Mouse (Mus musculus): ENCODE results near the gene Ror2. TPM values are rescaled to one million over a fixed set of nuclear protein-coding genes. Genes with fewer than 3 reads are reported as not detected.

Gene Ror2
- polyA plus RNA-seq, 1 experiment from 2014 or later, result 9.8 TPM

GRCm38 (mm10) chr13:53226461-53226860 is 59.5 kb downstream of the Ror2 start:
- Histone ChIP-seq H3K4me2 (replicated peaks; ENCODE audit: low read depth) (0 out of 2 replicates have a peak overlapping the region, but pooled peaks have one; percentile 2), H3K36me3 (ENCODE audit: control insufficient read depth, insufficient read depth) (no peaks in the 10 kb centered on the region), H3K9ac (ENCODE audit: low read depth, low read length) (no peak overlapping the region), H3K4me1 (replicated peaks; ENCODE audit: control insufficient read depth, insufficient read depth, low read length) (no peaks in the 10 kb centered on the region), H3K27me3 (replicated peaks; ENCODE audit: control insufficient read depth, insufficient read depth, low read length) (no peaks in the 10 kb centered on the region), H3K9me3 (ENCODE audit: control insufficient read depth) (no peaks in the 10 kb centered on the region), H3K4me3 (ENCODE audit: low read depth, low read length) (no peak overlapping the region), H3K27ac (ENCODE audit: low read depth, low read length) (no peak overlapping the region)
- WGBS, result 31% methylated on average over 7 of the region's 7 CpGs
- no peak for TF ChIP-seq CTCF (IDR thresholded peaks at IDR 0.05; ENCODE audit: low read depth)
- 0 out of 2 replicates have a peak, but pooled peaks have one; percentile 29 for ATAC-seq

GRCm38 (mm10) chr13:53225925-53226324 is 60.0 kb downstream of the Ror2 start:
- H3K36me3 ChIP-seq (ENCODE audit: control insufficient read depth, insufficient read depth), result no peaks in the 10 kb centered on the region
- no peak overlapping the region for H3K4me3 ChIP-seq (ENCODE audit: low read depth, low read length)
- no peak overlapping the region for H3K4me2 ChIP-seq (replicated peaks; ENCODE audit: low read depth)
- no peak for TF ChIP-seq CTCF (IDR thresholded peaks at IDR 0.05; ENCODE audit: low read depth)
- H3K4me1 ChIP-seq (replicated peaks; ENCODE audit: control insufficient read depth, insufficient read depth, low read length), result no peaks in the 10 kb centered on the region; the same call in 1 of the 2 replicates
- ATAC-seq, result no peak; the same call in 1 of the 2 replicates
- no peak overlapping the region for H3K9ac ChIP-seq (ENCODE audit: low read depth, low read length)
- H3K27ac ChIP-seq (ENCODE audit: low read depth, low read length), result no peak overlapping the region
- H3K27me3 ChIP-seq (replicated peaks; ENCODE audit: control insufficient read depth, insufficient read depth, low read length), result no peaks in the 10 kb centered on the region
- no peaks in the 10 kb centered on the region for H3K9me3 ChIP-seq (ENCODE audit: control insufficient read depth)
- 93% methylated on average over 3 of the region's 3 CpGs for WGBS

GRCm38 (mm10) chr13:53221176-53221575 is 64.7 kb downstream of the Ror2 start:
- no peak overlapping the region for H3K4me3 ChIP-seq (ENCODE audit: low read depth, low read length)
- ATAC-seq, result no peak
- H3K4me2 ChIP-seq (replicated peaks; ENCODE audit: low read depth), result no peak overlapping the region
- peaks cover 2% of the 10 kb centered on the region; the same call in 1 of the 2 replicates for H3K4me1 ChIP-seq (replicated peaks; ENCODE audit: control insufficient read depth, insufficient read depth, low read length)
- H3K27ac ChIP-seq (ENCODE audit: low read depth, low read length), result no peak overlapping the region
- H3K27me3 ChIP-seq (replicated peaks; ENCODE audit: control insufficient read depth, insufficient read depth, low read length), result no peaks in the 10 kb centered on the region
- H3K36me3 ChIP-seq (ENCODE audit: control insufficient read depth, insufficient read depth), result no peaks in the 10 kb centered on the region
- no peak overlapping the region for H3K9ac ChIP-seq (ENCODE audit: low read depth, low read length)
- WGBS, result 84% methylated on average over 6 of the region's 6 CpGs
- no peak for TF ChIP-seq CTCF (IDR thresholded peaks at IDR 0.05; ENCODE audit: low read depth)
- H3K9me3 ChIP-seq (ENCODE audit: control insufficient read depth), result no peaks in the 10 kb centered on the region

GRCm38 (mm10) chr13:53219889-53220288 is 66.0 kb downstream of the Ror2 start:
- Histone ChIP-seq H3K27ac (ENCODE audit: low read depth, low read length) (no peak overlapping the region), H3K36me3 (ENCODE audit: control insufficient read depth, insufficient read depth) (no peaks in the 10 kb centered on the region), H3K9me3 (ENCODE audit: control insufficient read depth) (no peaks in the 10 kb centered on the region), H3K27me3 (replicated peaks; ENCODE audit: control insufficient read depth, insufficient read depth, low read length) (no peaks in the 10 kb centered on the region), H3K4me1 (replicated peaks; ENCODE audit: control insufficient read depth, insufficient read depth, low read length) (peaks cover 2% of the 10 kb centered on the region; the same call in 1 of the 2 replicates), H3K4me2 (replicated peaks; ENCODE audit: low read depth) (no peak overlapping the region), H3K9ac (ENCODE audit: low read depth, low read length) (no peak overlapping the region), H3K4me3 (ENCODE audit: low read depth, low read length) (no peak overlapping the region)
- no peak for ATAC-seq
- 94% methylated on average over 10 of the region's 10 CpGs for WGBS
- no peak for TF ChIP-seq CTCF (IDR thresholded peaks at IDR 0.05; ENCODE audit: low read depth)

GRCm38 (mm10) chr13:53219391-53219790 is 66.5 kb downstream of the Ror2 start:
- no peaks in the 10 kb centered on the region for H3K9me3 ChIP-seq (ENCODE audit: control insufficient read depth)

GRCm38 (mm10) chr13:53217396-53217975 is 68.4 kb downstream of the Ror2 start:
- Histone ChIP-seq H3K36me3 (ENCODE audit: control insufficient read depth, insufficient read depth) (no peaks in the 10 kb centered on the region), H3K4me3 (ENCODE audit: low read depth, low read length) (no peak overlapping the region), H3K4me2 (replicated peaks; ENCODE audit: low read depth) (no peak overlapping the region), H3K4me1 (replicated peaks; ENCODE audit: control insufficient read depth, insufficient read depth, low read length) (peaks cover 6% of the 10 kb centered on the region), H3K27me3 (replicated peaks; ENCODE audit: control insufficient read depth, insufficient read depth, low read length) (no peaks in the 10 kb centered on the region), H3K9ac (ENCODE audit: low read depth, low read length) (no peak overlapping the region), H3K9me3 (ENCODE audit: control insufficient read depth) (no peaks in the 10 kb centered on the region), H3K27ac (ENCODE audit: low read depth, low read length) (no peak overlapping the region)
- 44% methylated on average over 6 of the region's 6 CpGs for WGBS
- TF ChIP-seq CTCF (IDR thresholded peaks at IDR 0.05; ENCODE audit: low read depth), result no peak
- 0 out of 2 replicates have a peak, but pooled peaks have one; percentile 6 for ATAC-seq

More at GRCm38 (mm10) chr13:53219391-53219790, 66.5 kb downstream of the Ror2 start:
- H3K36me3 ChIP-seq (ENCODE audit: control insufficient read depth, insufficient read depth), result no peaks in the 10 kb centered on the region
- H3K4me2 ChIP-seq (replicated peaks; ENCODE audit: low read depth), result no peak overlapping the region
- H3K27ac ChIP-seq (ENCODE audit: low read depth, low read length), result no peak overlapping the region
- no peak overlapping the region for H3K4me3 ChIP-seq (ENCODE audit: low read depth, low read length)
- WGBS, result 62% methylated on average over 3 of the region's 3 CpGs
- TF ChIP-seq CTCF (IDR thresholded peaks at IDR 0.05; ENCODE audit: low read depth), result no peak
- no peak for ATAC-seq
- no peaks in the 10 kb centered on the region for H3K27me3 ChIP-seq (replicated peaks; ENCODE audit: control insufficient read depth, insufficient read depth, low read length)
- no peak overlapping the region for H3K9ac ChIP-seq (ENCODE audit: low read depth, low read length)
- H3K4me1 ChIP-seq (replicated peaks; ENCODE audit: control insufficient read depth, insufficient read depth, low read length), result peaks cover 5% of the 10 kb centered on the region; the same call in 1 of the 2 replicates
